Mouse (Mus musculus): ENCODE measurements around the gene Afap1l2. TPM values are rescaled to one million over a fixed set of nuclear protein-coding genes. Genes with fewer than 3 reads are reported as not detected.

Gene Afap1l2
- polyA plus RNA-seq, 1 experiment = 7.0 TPM

DNA sequence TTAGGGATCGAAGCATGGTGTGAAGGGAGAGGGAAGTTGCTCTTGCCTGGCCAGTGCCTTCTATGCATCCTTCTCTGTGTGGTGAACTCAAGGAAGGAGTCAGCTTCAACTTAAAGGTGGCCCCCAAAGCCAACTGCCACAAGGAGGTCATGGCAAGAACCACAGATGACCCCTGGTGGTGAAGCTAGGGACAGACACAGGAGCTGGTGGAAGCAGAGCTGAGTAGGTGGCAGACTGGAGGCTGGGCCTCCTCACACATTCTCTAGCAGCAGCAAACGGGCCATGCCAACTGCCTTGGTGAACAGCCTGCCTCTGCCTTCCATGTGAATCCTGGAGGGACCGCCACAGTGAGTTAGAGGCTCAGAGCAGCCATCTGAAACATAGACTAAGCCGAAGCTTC, 23.6 kb upstream of the Afap1l2 start:
- TF ChIP-seq CTCF (IDR thresholded peaks at IDR 0.05; ENCODE audit: extremely low read depth, insufficient read depth, low read length) = peak; percentile 65
- TF ChIP-seq POLR2A (IDR thresholded peaks at IDR 0.05; ENCODE audit: extremely low read depth, insufficient read depth, low read length) = no peak
- H3K4me1 ChIP-seq (ENCODE audit: control insufficient read depth, insufficient read depth, low read length) = no peaks in the 10 kb centered on the region
- no peak overlapping the region for H3K27ac ChIP-seq (ENCODE audit: insufficient read depth, low read length)
- H3K4me3 ChIP-seq (ENCODE audit: insufficient read depth, low read length) = no peak overlapping the region

DNA sequence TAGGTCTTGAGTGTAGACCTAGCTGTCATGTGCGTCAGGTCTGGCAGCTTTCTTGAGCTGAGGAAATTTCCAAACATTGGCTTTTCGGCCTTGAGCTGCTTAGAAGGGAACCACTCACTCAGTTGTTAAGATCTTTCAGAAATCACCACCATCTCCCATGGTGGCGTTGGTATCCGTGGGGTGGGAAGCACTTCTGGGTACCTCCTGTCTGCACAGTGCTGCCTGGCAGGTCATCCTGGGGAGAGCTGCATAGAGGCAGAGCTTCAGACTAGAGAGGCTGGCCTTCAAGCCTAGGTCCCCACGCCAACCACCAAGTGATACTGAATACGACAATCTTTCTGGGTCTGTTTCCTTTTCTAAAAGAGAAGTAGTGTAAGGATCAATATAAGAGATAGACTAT, 21.4 kb upstream of the Afap1l2 start:
- Histone ChIP-seq H3K4me3 (ENCODE audit: insufficient read depth, low read length) (no peak overlapping the region), H3K27ac (ENCODE audit: insufficient read depth, low read length) (peak overlapping the region; percentile 52; the same call in 1 of the 2 replicates), H3K4me1 (ENCODE audit: control insufficient read depth, insufficient read depth, low read length) (no peaks in the 10 kb centered on the region)
- no peak for TF ChIP-seq POLR2A (IDR thresholded peaks at IDR 0.05; ENCODE audit: extremely low read depth, insufficient read depth, low read length)

DNA sequence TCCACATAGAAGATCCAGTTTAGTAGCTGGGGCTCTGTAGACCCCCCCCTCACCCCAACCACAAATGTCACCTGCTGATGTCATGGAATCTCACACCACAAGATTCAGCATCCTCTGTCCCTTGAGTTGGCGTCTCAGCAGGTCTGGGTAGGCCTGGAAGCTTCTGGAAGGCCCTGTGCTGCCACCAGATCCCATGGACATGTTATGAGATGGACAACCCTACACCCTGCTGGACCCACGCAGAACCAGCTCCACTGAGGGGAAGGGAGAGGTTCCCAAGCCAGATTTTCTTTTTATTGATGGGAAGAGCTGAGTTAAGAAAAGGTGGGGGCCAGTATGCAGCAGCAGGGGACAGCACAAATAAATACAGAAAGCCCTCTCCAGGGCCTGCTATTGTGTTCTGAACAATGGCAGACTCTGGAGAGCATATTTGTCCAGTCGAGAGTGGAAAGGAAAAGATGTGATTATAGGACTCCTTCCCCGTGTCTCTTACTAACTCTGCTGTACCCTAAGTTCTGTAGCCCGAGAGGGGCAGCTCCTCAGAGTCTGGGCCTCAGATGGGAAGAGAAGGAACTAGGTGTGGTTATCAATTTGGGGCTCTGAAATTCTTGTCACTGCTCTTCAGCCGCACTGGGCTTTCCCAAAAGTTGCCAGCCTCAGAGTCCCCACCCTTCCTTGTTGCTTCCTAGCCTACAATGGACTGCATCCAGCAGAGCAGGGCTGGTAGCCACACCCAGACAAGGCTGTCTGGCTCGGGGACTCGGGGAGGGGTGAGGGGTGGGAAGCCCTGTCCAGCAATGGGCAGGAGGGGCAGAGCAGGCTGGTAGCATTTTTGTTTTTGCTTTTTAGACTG, 20.5 kb upstream of the Afap1l2 start:
- H3K4me1 ChIP-seq (ENCODE audit: control insufficient read depth, insufficient read depth, low read length) = no peaks in the 10 kb centered on the region
- TF ChIP-seq CTCF (IDR thresholded peaks at IDR 0.05; ENCODE audit: extremely low read depth, insufficient read depth, low read length) (no peak), POLR2A (IDR thresholded peaks at IDR 0.05; ENCODE audit: extremely low read depth, insufficient read depth, low read length) (no peak)
- H3K27ac ChIP-seq (ENCODE audit: insufficient read depth, low read length) = peak overlapping the region; percentile 55
- no peak overlapping the region for H3K4me3 ChIP-seq (ENCODE audit: insufficient read depth, low read length)

DNA sequence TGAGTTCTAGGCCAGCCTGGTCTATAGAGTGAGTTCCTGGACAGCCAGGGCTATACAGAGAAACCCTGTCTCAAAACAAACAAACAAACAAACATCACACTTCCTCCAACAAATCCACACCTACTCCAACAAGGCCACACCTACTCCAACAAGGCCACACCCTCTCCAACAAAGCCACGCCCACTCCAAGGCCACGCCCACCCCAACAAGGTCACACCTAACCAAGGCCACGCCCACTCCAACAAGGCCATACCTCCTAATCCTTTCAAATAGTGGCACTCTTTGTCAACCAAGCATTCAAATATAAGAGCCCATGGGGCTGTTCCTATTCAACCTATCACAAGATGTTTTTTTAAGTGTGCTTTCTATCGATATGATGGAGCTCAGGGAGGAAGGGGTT, 18.5 kb upstream of the Afap1l2 start:
- no peak for TF ChIP-seq POLR2A (IDR thresholded peaks at IDR 0.05; ENCODE audit: extremely low read depth, insufficient read depth, low read length)
- TF ChIP-seq CTCF (IDR thresholded peaks at IDR 0.05; ENCODE audit: extremely low read depth, insufficient read depth, low read length) = no peak
- no peak overlapping the region for H3K27ac ChIP-seq (ENCODE audit: insufficient read depth, low read length)
- no peak overlapping the region for H3K4me3 ChIP-seq (ENCODE audit: insufficient read depth, low read length)

DNA sequence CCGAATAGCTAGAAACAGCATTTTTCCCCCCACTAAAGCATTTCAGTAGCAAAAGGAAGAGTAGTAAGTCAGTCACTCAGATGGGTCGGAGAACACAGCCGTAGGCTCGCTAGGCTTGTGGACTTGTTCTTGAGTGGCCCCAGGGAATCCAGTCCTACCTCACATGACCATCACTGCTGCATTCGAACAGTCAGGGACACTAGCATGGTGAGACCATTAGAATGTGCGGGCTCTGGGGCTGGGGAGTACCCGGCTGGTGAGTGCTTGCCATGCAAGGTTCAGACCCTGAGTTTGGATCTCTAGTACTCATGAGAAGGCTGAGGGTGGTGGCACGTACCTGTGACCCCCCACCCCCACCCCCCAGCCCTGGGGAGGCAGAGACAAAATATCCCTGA, 9.8 kb upstream of the Afap1l2 start:
- Histone ChIP-seq H3K4me1 (ENCODE audit: control insufficient read depth, insufficient read depth, low read length) (no peaks in the 10 kb centered on the region), H3K4me3 (ENCODE audit: insufficient read depth, low read length) (no peak overlapping the region), H3K27ac (ENCODE audit: insufficient read depth, low read length) (no peak overlapping the region)
- TF ChIP-seq CTCF (IDR thresholded peaks at IDR 0.05; ENCODE audit: extremely low read depth, insufficient read depth, low read length) = no peak
- no peak for TF ChIP-seq POLR2A (IDR thresholded peaks at IDR 0.05; ENCODE audit: extremely low read depth, insufficient read depth, low read length)

More for the DNA sequence above, 18.5 kb upstream of the Afap1l2 start:
- no peaks in the 10 kb centered on the region for H3K4me1 ChIP-seq (ENCODE audit: control insufficient read depth, insufficient read depth, low read length)

DNA sequence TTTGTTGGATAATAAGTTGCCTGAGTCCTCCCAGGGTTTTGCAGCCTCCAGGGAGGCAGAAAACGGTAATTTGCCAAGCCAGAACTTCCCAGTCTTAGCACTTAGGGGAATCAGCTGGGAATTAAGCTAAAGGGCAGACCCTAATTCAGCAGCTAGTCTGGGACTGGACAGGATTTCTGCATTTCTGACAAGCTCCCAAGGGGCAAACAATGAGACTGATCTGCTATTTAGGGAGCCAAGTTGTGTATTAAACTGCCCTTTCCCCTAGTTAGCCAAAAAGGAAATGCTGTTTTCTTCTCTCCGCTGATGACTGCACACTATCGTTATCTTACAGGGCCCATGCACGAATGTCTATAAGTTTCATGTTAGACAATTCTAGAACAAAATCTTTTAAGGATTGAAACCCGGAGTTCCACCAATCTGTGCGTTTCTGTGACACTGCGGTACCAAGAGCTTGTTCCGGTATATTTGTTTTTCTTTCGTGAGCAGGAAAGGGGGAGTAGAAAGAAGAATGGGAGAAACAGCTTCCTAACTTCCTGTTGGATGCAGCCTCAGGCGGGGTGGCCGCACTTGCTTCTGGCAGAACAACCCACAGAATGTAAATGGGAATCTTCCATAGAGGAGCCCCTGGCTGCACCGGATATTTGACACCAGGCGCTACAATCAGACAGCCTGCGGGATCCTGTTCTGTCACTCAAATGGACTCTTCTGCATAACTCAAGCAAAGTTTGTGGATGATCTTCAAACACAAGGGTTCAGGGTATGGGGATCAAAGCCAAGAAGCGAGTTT, 9.2 kb upstream of the Afap1l2 start:
- H3K27ac ChIP-seq (ENCODE audit: insufficient read depth, low read length) = no peak overlapping the region
- no peak overlapping the region for H3K4me3 ChIP-seq (ENCODE audit: insufficient read depth, low read length)
- no peak for TF ChIP-seq CTCF (IDR thresholded peaks at IDR 0.05; ENCODE audit: extremely low read depth, insufficient read depth, low read length)
- no peak for TF ChIP-seq POLR2A (IDR thresholded peaks at IDR 0.05; ENCODE audit: extremely low read depth, insufficient read depth, low read length)
- no peaks in the 10 kb centered on the region for H3K4me1 ChIP-seq (ENCODE audit: control insufficient read depth, insufficient read depth, low read length)

DNA sequence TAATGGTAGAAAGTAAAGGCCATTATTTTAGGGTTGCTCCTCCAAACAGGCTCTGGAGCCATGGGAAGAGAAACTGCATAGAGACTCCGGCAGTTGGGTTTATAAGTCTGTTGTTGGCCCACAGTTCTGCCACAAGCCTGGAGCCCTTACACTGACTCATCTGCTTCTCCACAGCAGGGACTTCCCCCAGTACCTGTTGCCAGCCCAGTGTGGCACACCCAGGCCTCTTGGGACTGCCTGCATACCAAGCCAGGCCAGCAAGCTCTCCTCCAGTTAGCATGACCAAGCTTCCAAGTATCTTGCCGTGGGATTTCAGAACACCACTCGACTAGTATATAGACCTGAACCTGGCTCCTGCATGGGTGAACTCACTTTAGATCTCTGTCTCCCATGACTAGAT, 6.8 kb upstream of the Afap1l2 start:
- TF ChIP-seq POLR2A (IDR thresholded peaks at IDR 0.05; ENCODE audit: extremely low read depth, insufficient read depth, low read length) (no peak), CTCF (IDR thresholded peaks at IDR 0.05; ENCODE audit: extremely low read depth, insufficient read depth, low read length) (no peak)
- no peak overlapping the region for H3K27ac ChIP-seq (ENCODE audit: insufficient read depth, low read length)
- H3K4me1 ChIP-seq (ENCODE audit: control insufficient read depth, insufficient read depth, low read length) = no peaks in the 10 kb centered on the region
- H3K4me3 ChIP-seq (ENCODE audit: insufficient read depth, low read length) = no peak overlapping the region

DNA sequence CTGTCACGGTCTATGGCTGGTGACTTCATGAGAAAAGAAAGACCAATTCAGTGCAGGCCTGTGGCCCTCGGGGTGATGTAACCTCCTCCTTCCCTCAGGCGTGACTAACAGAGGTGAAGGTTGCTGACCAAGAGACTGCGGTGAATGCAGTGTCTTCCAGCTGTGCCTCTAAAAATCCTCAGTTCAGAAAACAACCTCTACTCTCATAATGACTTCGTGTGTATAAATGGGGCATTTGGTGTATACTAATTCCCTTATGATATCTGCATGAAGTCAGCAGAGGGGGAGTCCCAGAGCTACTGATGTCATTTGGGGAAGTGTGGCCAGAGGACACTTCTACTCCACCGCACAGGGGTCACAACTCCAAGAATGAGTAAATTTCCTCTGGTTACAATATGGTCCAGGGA, 5.2 kb upstream of the Afap1l2 start:
- H3K4me3 ChIP-seq (ENCODE audit: insufficient read depth, low read length) = no peak overlapping the region
- TF ChIP-seq POLR2A (IDR thresholded peaks at IDR 0.05; ENCODE audit: extremely low read depth, insufficient read depth, low read length) = no peak
- no peak for TF ChIP-seq CTCF (IDR thresholded peaks at IDR 0.05; ENCODE audit: extremely low read depth, insufficient read depth, low read length)
- no peaks in the 10 kb centered on the region for H3K4me1 ChIP-seq (ENCODE audit: control insufficient read depth, insufficient read depth, low read length)
- H3K27ac ChIP-seq (ENCODE audit: insufficient read depth, low read length) = no peak overlapping the region

DNA sequence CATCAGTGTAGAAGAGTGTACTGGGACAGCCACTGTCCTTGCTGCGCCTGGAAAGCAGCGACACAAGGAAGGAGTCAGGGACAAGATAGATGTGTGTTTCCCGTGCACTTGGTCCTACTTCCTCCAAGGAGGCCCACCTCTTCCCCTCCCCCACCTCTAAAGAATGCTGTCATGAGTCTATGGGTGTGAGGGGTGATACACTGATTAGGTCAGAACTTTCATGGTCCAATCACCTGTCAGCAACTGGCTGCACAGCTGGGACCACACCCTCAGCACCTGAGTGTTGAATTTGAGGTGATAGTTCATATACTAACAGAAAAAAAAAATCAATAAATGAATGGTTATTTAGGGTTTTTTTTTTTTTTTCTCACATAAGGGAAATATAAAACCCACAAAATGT, 4.0 kb upstream of the Afap1l2 start:
- no peak for TF ChIP-seq POLR2A (IDR thresholded peaks at IDR 0.05; ENCODE audit: extremely low read depth, insufficient read depth, low read length)
- no peak for TF ChIP-seq CTCF (IDR thresholded peaks at IDR 0.05; ENCODE audit: extremely low read depth, insufficient read depth, low read length)
- Histone ChIP-seq H3K27ac (ENCODE audit: insufficient read depth, low read length) (no peak overlapping the region), H3K4me1 (ENCODE audit: control insufficient read depth, insufficient read depth, low read length) (no peaks in the 10 kb centered on the region), H3K4me3 (ENCODE audit: insufficient read depth, low read length) (no peak overlapping the region)

DNA sequence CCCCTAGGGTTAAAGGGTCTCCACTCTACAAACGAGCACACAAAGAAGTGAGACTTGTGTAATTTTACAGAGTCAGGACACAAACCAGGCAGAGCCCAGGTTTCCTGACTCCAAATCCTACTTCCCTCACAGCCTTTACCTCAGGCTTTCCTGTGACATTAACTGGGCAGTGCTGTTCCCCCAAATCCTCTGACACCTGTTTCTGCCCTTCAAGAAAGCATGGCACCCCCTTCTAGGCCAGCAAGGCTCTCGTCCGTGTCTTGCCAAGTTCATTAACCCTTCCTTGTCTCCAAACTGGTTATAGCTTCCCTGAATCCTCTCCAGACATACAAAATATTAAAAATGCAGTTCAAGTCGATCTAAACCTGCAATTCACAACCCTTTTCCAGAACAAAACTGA, 2.0 kb upstream of the Afap1l2 start:
- TF ChIP-seq POLR2A (IDR thresholded peaks at IDR 0.05; ENCODE audit: extremely low read depth, insufficient read depth, low read length) (no peak), CTCF (IDR thresholded peaks at IDR 0.05; ENCODE audit: extremely low read depth, insufficient read depth, low read length) (no peak)
- H3K4me1 ChIP-seq (ENCODE audit: control insufficient read depth, insufficient read depth, low read length) = no peaks in the 10 kb centered on the region
- H3K4me3 ChIP-seq (ENCODE audit: insufficient read depth, low read length) = no peak overlapping the region
- no peak overlapping the region for H3K27ac ChIP-seq (ENCODE audit: insufficient read depth, low read length)
